Mouse (Mus musculus): Measurements from ENCODE around the gene C1qb.
A peak's percentile ranks its signal among the peaks of the same experiment; 100 is the strongest.

The C1qb gene

GRCm38 (mm10) chr4:136842802-136843201 is 43.2 kb downstream of the C1qb start:
- no peak for DNase-seq (ENCODE audit: low spot score in 2 of 2)

GRCm38 (mm10) chr4:136842033-136842432 is 44.0 kb downstream of the C1qb start:
- DNase-seq (ENCODE audit: low spot score in 2 of 2), result no peak

- DNase-seq (ENCODE audit: low spot score in 2 of 2), result peak in 1 of 2 experiments; percentile 56
These were observed 44.9 kb downstream of the C1qb start for GRCm38 (mm10) chr4:136841056-136841455.

GRCm38 (mm10) chr4:136838462-136838861 is 47.5 kb downstream of the C1qb start:
- no peak for DNase-seq (ENCODE audit: low spot score in 2 of 2)

- no peak for DNase-seq (ENCODE audit: low spot score in 2 of 2)
These were observed 48.0 kb downstream of the C1qb start for GRCm38 (mm10) chr4:136838026-136838425.

- no peak for DNase-seq (ENCODE audit: low spot score in 2 of 2)
These were observed 49.5 kb downstream of the C1qb start for GRCm38 (mm10) chr4:136836387-136836931.

GRCm38 (mm10) chr4:136835621-136836386 is 50.2 kb downstream of the C1qb start, which contains the start of gene Ephb2:
Gene Ephb2, minus strand, starts transcription at chr4:136835988.
- DNase-seq (ENCODE audit: low spot score in 2 of 2), result peak; percentile 45 to 52

- peak in 1 of 2 experiments; percentile 11 for DNase-seq (ENCODE audit: low spot score in 2 of 2)
These were observed 51.0 kb downstream of the C1qb start for GRCm38 (mm10) chr4:136834815-136835620.

GRCm38 (mm10) chr4:136834439-136834814 is 51.6 kb downstream of the C1qb start:
- DNase-seq (ENCODE audit: low spot score in 2 of 2), result no peak

- no peak for DNase-seq (ENCODE audit: low spot score in 2 of 2)
These were observed 52.2 kb downstream of the C1qb start for GRCm38 (mm10) chr4:136833619-136834351.

- no peak for DNase-seq (ENCODE audit: low spot score in 2 of 2)
These were observed 53.3 kb downstream of the C1qb start for GRCm38 (mm10) chr4:136832559-136833232.

GRCm38 (mm10) chr4:136830272-136830823 is 55.6 kb downstream of the C1qb start:
- no peak for DNase-seq (ENCODE audit: low spot score in 2 of 2)

Data from right cerebral cortex, postnatal 36 days (tissue).